Mouse (Mus musculus) limb, embryonic 11.5 days (tissue): ENCODE measurements around the gene Gucd1. TPM values are rescaled to one million over a fixed set of nuclear protein-coding genes. Genes with fewer than 3 reads are reported as not detected.
"Not testable (repeated sequence)": the region's sequence is repeated elsewhere in the genome, so short reads cannot be mapped to it uniquely, and the experiment has no call there.

ENCODE experiments used
- ATAC-seq: fragments of 200-750 bp; cut with Nextera tagmentation; 2 replicates; pipeline ENCODE4 v1.8.0; 2017; ENCODE audit warnings: low read depth; ENCODE audit not compliant: insufficient number of reproducible peaks, low FRiP score, low TSS enrichment
- DNase-seq: peaks from one replicate; pipeline ENCODE4 v3.0.0-alpha.2; 2015; ENCODE audit warnings: low spot score
- H3K27ac ChIP-seq: fragments of 300-500 bp; sonication (generic); replicated peaks from 2 replicates; pipeline ENCODE4 v1.5.1; 2014; ENCODE audit warnings: low read depth, mild to moderate bottlenecking, low read length
- H3K27me3 ChIP-seq: fragments of 300-500 bp; sonication (generic); 2 replicates; pipeline ENCODE4 v1.6.1; 2014; ENCODE audit warnings: mild to moderate bottlenecking, low read length, mixed read lengths; ENCODE audit not compliant: control insufficient read depth, insufficient read depth
- H3K36me3 ChIP-seq: fragments of 300-500 bp; sonication (generic); 2 replicates; pipeline ENCODE4 v1.6.1; 2014; ENCODE audit warnings: mild to moderate bottlenecking, low read length, moderate library complexity, mixed read lengths; ENCODE audit not compliant: control insufficient read depth, insufficient read depth
- H3K4me1 ChIP-seq: fragments of 300-500 bp; sonication (generic); 2 replicates; pipeline ENCODE4 v1.6.1; 2014; ENCODE audit warnings: low read length, mixed read lengths; ENCODE audit not compliant: control insufficient read depth, insufficient read depth
- H3K4me2 ChIP-seq: fragments of 300-500 bp; sonication (generic); 2 replicates; pipeline ENCODE4 v1.6.1; 2014; ENCODE audit warnings: low read depth, mild to moderate bottlenecking, moderate library complexity; ENCODE audit not compliant: severe bottlenecking
- H3K4me3 ChIP-seq: fragments of 300-500 bp; sonication (generic); 2 replicates; pipeline ENCODE4 v1.5.1; 2014; ENCODE audit warnings: low read depth, low read length
- H3K9ac ChIP-seq: fragments of 300-500 bp; sonication (generic); 2 replicates; pipeline ENCODE4 v1.6.1; 2014; ENCODE audit warnings: mild to moderate bottlenecking, low read length
- H3K9me3 ChIP-seq: fragments of 300-500 bp; sonication (generic); 2 replicates; pipeline ENCODE4 v1.6.1; 2016; ENCODE audit warnings: low read length; ENCODE audit not compliant: control insufficient read depth
- WGBS: fragments of 180-500 bp; shearing (Covaris S2); extraction: QIAGEN DNeasy Blood & Tissue Kit; methylation state at CpG from one replicate; pipeline ENCODE4 v1.1.7; 2014; 5-methylcytosine and 5-hydroxymethylcytosine counted together
- polyA plus RNA-seq: library from polyadenylated mRNA; unstranded; fragments of >200 nt; fragmentation: Nextera tagmentation; extraction: Ambion mirVana; gene quantifications from 2 replicates; pipeline ENCODE4 v1.2.1, GENCODE M21; 2014

Gucd1 gene
- polyA plus RNA-seq, 1 experiment from 2014 or later, result 36.1 TPM

GRCm38 (mm10) chr10:75482919-75483483, 34.8 kb downstream of the Gucd1 start:
- Histone ChIP-seq H3K4me1 (no peaks in the 10 kb centered on the region), H3K4me3 (no peak overlapping the region), H3K9ac (no peak overlapping the region), H3K27me3 (no peaks in the 10 kb centered on the region), H3K4me2 (no peak overlapping the region), H3K27ac (no peak overlapping the region), H3K36me3 (no peaks in the 10 kb centered on the region), H3K9me3 (no peaks in the 10 kb centered on the region)
- no peak for DNase-seq
- no peak for ATAC-seq
- 80% methylated on average over 11 of the region's 11 CpGs for WGBS

- ATAC-seq, result no peak
Observed at GRCm38 (mm10) chr10:75482271-75482670, 35.5 kb downstream of the Gucd1 start.

GRCm38 (mm10) chr10:75481703-75482102, 36.1 kb downstream of the Gucd1 start:
- Histone ChIP-seq H3K4me3 (no peak overlapping the region), H3K27me3 (no peaks in the 10 kb centered on the region), H3K4me1 (no peaks in the 10 kb centered on the region), H3K36me3 (no peaks in the 10 kb centered on the region), H3K4me2 (no peak overlapping the region), H3K9ac (no peak overlapping the region), H3K27ac (no peak overlapping the region), H3K9me3 (no peaks in the 10 kb centered on the region)
- DNase-seq (no peak), ATAC-seq (no peak)
- 82% methylated on average over 4 of the region's 4 CpGs for WGBS

More at GRCm38 (mm10) chr10:75482271-75482670, 35.5 kb downstream of the Gucd1 start:
- H3K9me3 ChIP-seq, result no peaks in the 10 kb centered on the region
- H3K4me3 ChIP-seq, result no peak overlapping the region
- H3K4me2 ChIP-seq, result no peak overlapping the region
- WGBS, result 84% methylated on average over 5 of the region's 5 CpGs
- no peak for DNase-seq
- H3K9ac ChIP-seq, result no peak overlapping the region
- H3K27ac ChIP-seq, result no peak overlapping the region
- H3K27me3 ChIP-seq, result no peaks in the 10 kb centered on the region
- no peaks in the 10 kb centered on the region for H3K36me3 ChIP-seq
- no peaks in the 10 kb centered on the region for H3K4me1 ChIP-seq

GRCm38 (mm10) chr10:75479955-75480354, 37.8 kb downstream of the Gucd1 start:
- WGBS, result 82% methylated on average over 2 of the region's 2 CpGs

GRCm38 (mm10) chr10:75477034-75477433, 40.7 kb downstream of the Gucd1 start:
- DNase-seq, result no peak
- 86% methylated on average over 9 of the region's 9 CpGs for WGBS
- Histone ChIP-seq H3K4me2 (no peak overlapping the region), H3K9me3 (no peaks in the 10 kb centered on the region), H3K27me3 (no peaks in the 10 kb centered on the region), H3K4me1 (no peaks in the 10 kb centered on the region), H3K36me3 (no peaks in the 10 kb centered on the region), H3K9ac (no peak overlapping the region), H3K4me3 (no peak overlapping the region), H3K27ac (no peak overlapping the region)
- ATAC-seq, result no peak

More at GRCm38 (mm10) chr10:75479955-75480354, 37.8 kb downstream of the Gucd1 start:
- no peaks in the 10 kb centered on the region for H3K4me1 ChIP-seq
- H3K9ac ChIP-seq, result no peak overlapping the region
- no peak for ATAC-seq
- no peaks in the 10 kb centered on the region for H3K9me3 ChIP-seq
- H3K27me3 ChIP-seq, result no peaks in the 10 kb centered on the region
- DNase-seq, result no peak
- no peaks in the 10 kb centered on the region for H3K36me3 ChIP-seq
- no peak overlapping the region for H3K4me2 ChIP-seq
- no peak overlapping the region for H3K4me3 ChIP-seq
- H3K27ac ChIP-seq, result no peak overlapping the region

GRCm38 (mm10) chr10:75475139-75475850, 42.5 kb downstream of the Gucd1 start:
- not testable (repeated sequence) for H3K27me3 ChIP-seq, H3K36me3 ChIP-seq, H3K9me3 ChIP-seq, H3K4me1 ChIP-seq, ATAC-seq, H3K27ac ChIP-seq, H3K9ac ChIP-seq, H3K4me2 ChIP-seq, DNase-seq, H3K4me3 ChIP-seq
- WGBS, result 25% methylated on average over 4 of the region's 6 CpGs

GRCm38 (mm10) chr10:75474571-75474970, 43.2 kb downstream of the Gucd1 start:
- no peak for DNase-seq
- Histone ChIP-seq H3K36me3 (no peaks in the 10 kb centered on the region), H3K27me3 (no peaks in the 10 kb centered on the region)

GRCm38 (mm10) chr10:75473411-75473810, 44.4 kb downstream of the Gucd1 start:
- Histone ChIP-seq H3K4me3 (no peak overlapping the region), H3K9ac (no peak overlapping the region), H3K27me3 (no peaks in the 10 kb centered on the region), H3K4me1 (no peaks in the 10 kb centered on the region), H3K36me3 (no peaks in the 10 kb centered on the region), H3K4me2 (no peak overlapping the region), H3K9me3 (no peaks in the 10 kb centered on the region), H3K27ac (no peak overlapping the region)
- ATAC-seq (no peak), DNase-seq (no peak)
- WGBS, result 69% methylated on average over 8 of the region's 8 CpGs

More at GRCm38 (mm10) chr10:75474571-75474970, 43.2 kb downstream of the Gucd1 start:
- H3K4me3 ChIP-seq, result no peak overlapping the region
- no peaks in the 10 kb centered on the region for H3K9me3 ChIP-seq
- no peak overlapping the region for H3K9ac ChIP-seq
- ATAC-seq, result no peak
- no peak overlapping the region for H3K4me2 ChIP-seq
- H3K27ac ChIP-seq, result no peak overlapping the region
- H3K4me1 ChIP-seq, result no peaks in the 10 kb centered on the region
- 35% methylated on average over 5 of the region's 5 CpGs for WGBS
